Mouse (Mus musculus) G1E-ER4 (cell line): Measurements from ENCODE around the gene Slf2. TPM values are rescaled to one million over a fixed set of nuclear protein-coding genes. Genes with fewer than 3 reads are reported as not detected.

Experiments
- GATA1 ChIP-seq: IDR thresholded peaks from one replicate; pipeline ENCODE4 v1.8.0; 2012; ENCODE audit warnings: low read length, inconsistent platforms
- polyA plus RNA-seq: library from polyadenylated mRNA; stranded (reverse); fragments of >175 nt; gene quantifications from 2 replicates; pipeline ENCODE4 v1.2.3, GENCODE M21; 2012

The Slf2 gene
- 57.1 and 78.6 TPM in 2 replicates for polyA plus RNA-seq

DNA sequence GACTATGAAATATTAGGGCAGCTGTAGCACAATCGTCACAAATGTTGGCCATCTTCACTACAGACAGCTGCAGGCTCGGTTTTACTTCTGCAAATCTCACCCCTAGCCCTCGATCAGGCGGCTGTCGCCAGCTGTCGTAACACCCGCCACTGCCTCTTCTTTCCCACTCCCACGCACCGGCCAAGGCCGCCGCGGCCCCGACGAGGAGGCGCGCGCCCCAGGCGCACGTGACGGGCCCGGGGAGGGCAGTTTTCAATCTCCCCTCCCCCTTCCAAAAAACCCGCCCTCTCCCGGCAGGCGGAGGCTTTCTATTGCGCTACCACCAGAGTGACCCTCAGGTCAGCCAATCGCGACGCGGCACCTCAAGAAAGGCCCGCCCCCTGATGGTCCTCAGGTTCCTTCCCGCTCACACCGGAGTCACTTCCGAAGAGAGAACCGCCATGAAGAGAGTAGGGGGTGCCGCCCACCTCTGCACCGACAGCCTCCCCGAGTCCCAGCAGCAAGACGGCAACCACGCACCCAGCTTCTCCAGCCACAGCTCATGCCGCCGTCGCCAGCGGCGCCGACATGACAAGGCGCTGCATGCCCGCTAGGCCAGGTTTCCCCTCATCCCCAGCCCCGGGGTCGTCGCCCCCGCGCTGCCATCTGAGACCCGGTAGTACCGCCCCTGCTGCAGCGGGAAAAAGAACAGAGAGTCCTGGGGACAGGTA, at the start of gene Slf2:
Gene Slf2, plus strand, starts transcription at position 408 of the 710 bp plus-strand sequence.
- TF ChIP-seq GATA1, result no peak

- TF ChIP-seq GATA1, result no peak
Measured at GRCm38 (mm10) chr19:44882552-44883024, 48.4 kb upstream of the Slf2 start.

DNA sequence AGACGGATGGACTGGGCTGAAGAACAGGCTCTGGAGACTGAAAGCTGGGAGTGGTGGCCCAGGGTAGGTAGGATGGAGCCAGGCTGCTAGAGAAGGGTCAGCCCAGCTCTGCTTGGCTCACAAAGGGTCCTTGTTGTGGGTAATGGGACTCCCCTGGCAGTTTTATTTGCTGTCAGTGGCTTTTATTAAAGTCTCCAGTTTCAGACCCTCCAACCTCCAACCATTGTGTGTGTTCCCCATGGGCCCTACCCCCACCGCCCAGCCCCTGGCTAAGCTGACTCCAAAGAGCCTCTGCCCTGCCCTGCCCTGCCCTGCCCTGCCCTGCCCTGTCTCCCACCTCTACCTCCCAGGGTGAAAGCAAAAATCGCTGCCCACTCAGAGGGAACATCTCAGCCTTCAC, 46.6 kb upstream of the Slf2 start:
- TF ChIP-seq GATA1, result no peak

DNA sequence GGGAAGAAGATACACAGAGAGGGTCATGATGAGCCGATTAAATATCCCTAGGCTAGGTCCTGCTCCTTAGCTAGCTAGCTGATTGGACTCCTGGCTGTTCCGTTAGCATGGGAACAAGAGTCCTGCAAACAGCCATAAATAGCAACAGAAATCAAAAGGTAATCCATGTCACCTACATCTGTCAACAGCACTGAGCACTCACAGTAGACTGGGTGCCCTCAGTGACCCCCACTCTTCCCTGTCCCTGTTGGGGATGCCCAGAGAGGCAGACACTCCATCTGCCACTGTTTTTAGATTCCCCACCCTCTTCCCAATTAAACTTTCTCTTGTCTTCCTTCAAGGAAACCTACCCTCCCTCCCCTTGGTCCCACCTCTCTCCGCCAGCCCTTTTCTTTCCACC, 44.5 kb upstream of the Slf2 start:
- TF ChIP-seq GATA1, result no peak

DNA sequence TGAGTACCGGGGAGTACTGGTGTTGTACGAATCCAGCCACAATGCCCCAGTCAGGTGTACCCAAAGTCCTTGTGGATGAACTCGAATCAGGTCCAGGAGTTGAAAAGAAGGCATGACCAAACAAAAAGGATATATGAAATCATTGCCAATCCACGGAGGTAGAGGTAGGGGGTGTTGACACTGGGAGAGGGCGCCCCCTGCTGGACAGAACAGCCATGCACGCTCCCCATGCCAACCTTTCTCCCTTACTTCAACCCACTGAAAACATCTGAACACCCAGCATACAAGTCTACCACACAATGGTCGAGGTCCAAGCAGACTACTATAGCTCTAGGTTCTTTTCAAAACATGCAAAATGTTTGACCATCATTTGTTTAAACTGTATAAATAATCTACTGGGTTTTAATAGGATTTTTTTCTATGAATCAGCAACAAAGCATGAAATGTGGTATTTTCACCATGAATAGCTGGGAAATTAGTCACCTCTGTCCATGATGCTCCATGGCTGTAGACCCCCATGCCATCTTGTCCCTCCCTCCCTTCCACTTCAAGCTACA, 43.2 kb upstream of the Slf2 start:
- TF ChIP-seq GATA1, result no peak

DNA sequence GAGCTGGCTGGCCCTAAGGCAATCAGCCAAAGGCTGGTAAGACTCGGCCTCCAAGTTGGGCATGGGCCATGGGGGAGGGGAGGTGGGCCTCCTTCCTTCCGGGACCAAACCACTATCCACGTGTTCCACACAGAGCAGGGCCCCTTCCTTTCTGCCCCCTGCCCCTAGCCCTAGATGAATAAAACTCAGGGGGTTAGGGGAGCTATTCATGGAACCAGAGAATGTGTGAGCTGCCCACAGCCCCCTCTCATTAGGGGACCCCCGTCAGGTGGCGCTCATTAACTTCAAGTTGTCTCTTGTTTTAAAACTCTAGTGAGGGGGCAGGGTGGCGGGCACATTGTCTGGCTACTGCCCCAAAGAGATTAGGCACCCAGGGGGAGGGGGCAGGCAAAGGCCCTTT, 41.4 kb upstream of the Slf2 start:
- TF ChIP-seq GATA1, result no peak

DNA sequence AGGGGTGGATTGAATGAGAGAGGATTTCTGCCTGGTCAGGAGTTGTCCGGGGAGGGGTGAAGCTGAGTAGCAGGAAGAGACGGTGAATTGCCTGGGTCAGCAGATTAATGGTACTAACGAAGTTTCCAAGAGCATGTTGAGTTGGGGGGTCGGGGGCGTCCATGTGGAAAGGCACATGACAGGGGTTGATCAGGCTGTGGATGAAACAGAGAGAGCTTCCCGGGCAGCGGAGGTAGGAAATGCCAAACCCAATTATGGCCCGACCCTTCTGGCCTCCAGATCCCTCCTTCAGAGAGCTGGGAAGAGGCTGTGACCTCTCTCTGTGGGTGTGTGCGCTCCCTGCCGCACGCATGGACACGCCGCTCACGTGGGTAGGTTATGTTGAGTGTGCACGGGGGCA, 39.5 kb upstream of the Slf2 start:
- TF ChIP-seq GATA1, result no peak

DNA sequence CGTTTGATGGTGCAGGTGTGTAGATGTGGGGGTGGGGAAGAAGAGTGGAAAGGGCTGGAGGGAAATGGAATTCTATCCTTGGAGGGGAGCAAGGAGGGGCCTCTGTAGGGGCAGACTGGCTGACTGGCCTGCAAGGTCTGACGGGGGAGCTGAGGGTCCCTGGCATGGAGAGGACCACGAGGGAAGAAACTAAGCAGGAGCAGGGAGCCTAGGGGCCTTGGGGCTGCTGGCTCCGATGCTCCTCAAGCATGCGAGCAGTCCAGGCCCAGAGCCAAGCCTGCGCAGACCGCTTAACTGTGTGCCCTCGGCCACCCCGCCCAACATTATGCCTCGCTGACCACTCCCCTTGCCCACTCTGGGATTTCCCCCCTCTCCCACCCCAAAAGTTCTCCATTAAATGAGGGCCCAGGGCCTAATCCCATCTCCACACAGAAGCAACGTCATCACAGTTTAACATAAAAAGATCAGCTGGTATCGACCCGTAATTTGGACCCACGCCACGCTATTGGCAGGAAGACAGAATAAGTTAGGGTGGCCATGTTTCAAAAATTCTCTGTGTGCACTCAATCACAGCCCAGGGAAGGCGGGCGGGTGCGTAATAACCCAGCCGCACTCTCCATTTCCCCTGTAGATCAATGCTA, 37.6 kb upstream of the Slf2 start:
- no peak for TF ChIP-seq GATA1

DNA sequence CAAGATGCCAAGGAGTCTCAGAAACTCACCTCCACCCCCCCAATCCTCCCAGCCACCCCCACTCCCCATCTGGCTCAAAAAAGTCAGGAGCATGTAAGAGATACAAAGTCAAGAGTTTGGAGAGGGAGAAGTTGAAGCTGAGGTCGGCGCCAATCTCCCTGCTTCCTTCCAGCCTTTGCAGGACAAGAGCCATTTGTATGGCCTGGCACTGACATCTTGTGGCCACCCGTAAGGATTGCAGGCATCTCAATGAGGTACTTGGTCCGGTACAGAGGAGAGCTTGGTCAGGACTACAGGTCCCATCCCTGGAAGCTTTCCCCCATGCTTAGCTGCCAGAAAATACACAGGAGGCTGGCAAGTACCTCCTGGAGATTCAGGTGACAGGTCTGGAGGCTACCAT, 35.7 kb upstream of the Slf2 start:
- no peak for TF ChIP-seq GATA1

- no peak for TF ChIP-seq GATA1
Measured at GRCm38 (mm10) chr19:44896450-44896849, 34.5 kb upstream of the Slf2 start.

GRCm38 (mm10) chr19:44897521-44897920, 33.4 kb upstream of the Slf2 start:
- no peak for TF ChIP-seq GATA1

- TF ChIP-seq GATA1, result no peak
Measured at GRCm38 (mm10) chr19:44898646-44899045, 32.3 kb upstream of the Slf2 start.

- TF ChIP-seq GATA1, result no peak
Measured at GRCm38 (mm10) chr19:44899104-44899793, 31.7 kb upstream of the Slf2 start.

- no peak for TF ChIP-seq GATA1
Measured at GRCm38 (mm10) chr19:44899947-44900773, 30.8 kb upstream of the Slf2 start.

GRCm38 (mm10) chr19:44901047-44901446, 29.9 kb upstream of the Slf2 start:
- no peak for TF ChIP-seq GATA1
